Mouse (Mus musculus) limb, embryonic 10.5 days (tissue): ENCODE results near the gene Casp3. TPM values are rescaled to one million over a fixed set of nuclear protein-coding genes. Genes with fewer than 3 reads are reported as not detected.
"Not testable (repeated sequence)": the region's sequence is repeated elsewhere in the genome, so short reads cannot be mapped to it uniquely, and the experiment has no call there.

Experiments used
- DNase-seq: peaks from one replicate; pipeline ENCODE4 v3.0.0-alpha.2; 2017; ENCODE audit warnings: low spot score
- H3K27ac ChIP-seq: fragments of 300-500 bp; sonication (generic); 2 replicates; pipeline ENCODE4 v1.5.1; 2016; ENCODE audit warnings: mild to moderate bottlenecking
- H3K27me3 ChIP-seq: fragments of 300-500 bp; sonication (generic); 2 replicates; pipeline ENCODE4 v1.6.1; 2016; ENCODE audit warnings: low read depth, mild to moderate bottlenecking; ENCODE audit not compliant: poor library complexity, severe bottlenecking
- H3K36me3 ChIP-seq: fragments of 300-500 bp; sonication (generic); 2 replicates; pipeline ENCODE4 v1.6.1; 2016; ENCODE audit warnings: mild to moderate bottlenecking, moderate library complexity
- H3K4me1 ChIP-seq: fragments of 300-500 bp; sonication (generic); 2 replicates; pipeline ENCODE4 v1.6.1; 2016
- H3K4me3 ChIP-seq: fragments of 300-500 bp; sonication (generic); 2 replicates; pipeline ENCODE4 v1.5.1; 2016; ENCODE audit warnings: mild to moderate bottlenecking, moderate library complexity
- H3K9me3 ChIP-seq: fragments of 300-500 bp; sonication (generic); replicated peaks from 2 replicates; pipeline ENCODE4 v1.6.1; 2016; ENCODE audit warnings: mild to moderate bottlenecking
- WGBS: fragments of 180-500 bp; shearing (Covaris S2); methylation state at CpG from one replicate; pipeline ENCODE4 v1.1.7; 2016; 5-methylcytosine and 5-hydroxymethylcytosine counted together
- polyA plus RNA-seq: library from polyadenylated mRNA; unstranded; fragments of >200 nt; fragmentation: Nextera tagmentation; extraction: Ambion mirVana; gene quantifications from 2 replicates; pipeline ENCODE4 v1.2.1, GENCODE M21; 2016

The Casp3 gene
- polyA plus RNA-seq: 128 and 145 TPM in 2 replicates

DNA sequence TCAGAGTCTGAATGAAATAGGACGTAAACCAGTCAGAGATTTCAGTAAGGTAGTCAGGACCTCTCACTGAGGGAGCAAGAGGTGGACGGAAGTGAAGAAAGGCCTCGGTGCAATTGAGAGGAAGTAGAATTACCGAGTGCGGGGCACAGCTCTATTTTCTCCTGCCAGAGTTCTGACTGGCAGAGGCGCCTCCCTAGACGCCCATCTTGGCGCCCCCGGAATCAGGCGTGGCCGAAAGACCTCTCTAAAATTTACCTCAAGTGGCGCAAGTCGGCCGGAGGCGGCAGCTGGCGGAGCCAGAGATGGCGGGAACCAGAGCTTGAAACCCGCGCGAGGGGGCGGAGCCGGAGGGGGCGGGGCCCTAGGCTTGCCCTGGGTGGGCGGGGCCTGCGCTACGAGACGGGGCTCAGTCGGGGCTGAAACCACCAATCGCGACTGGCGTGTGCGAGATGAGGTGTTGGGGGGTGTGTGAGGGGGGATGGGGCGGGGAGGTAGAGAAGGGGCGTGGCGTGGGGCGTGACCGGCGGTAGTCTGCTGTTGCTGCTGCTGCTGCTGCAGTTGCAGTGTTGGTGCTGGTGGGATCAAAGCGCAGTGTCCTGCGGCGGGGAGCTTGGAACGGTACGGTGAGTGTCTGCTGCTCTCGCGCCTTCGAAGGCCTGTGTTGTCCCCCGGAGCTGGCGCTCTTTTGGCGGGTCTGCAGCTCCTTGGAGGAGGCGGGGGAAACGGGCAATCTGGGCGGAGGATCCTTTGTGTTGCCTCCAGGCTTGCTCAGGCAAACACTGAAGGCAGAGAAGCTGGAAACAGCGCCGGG, at the start of gene Casp3, which contains the start of gene Primpol:
Gene Casp3, plus strand, starts transcription at position 413 of the 811 bp plus-strand sequence.
Gene Primpol, minus strand, starts transcription at position 334 of the 811 bp plus-strand sequence.
- WGBS: 2% methylated on average over 54 of the region's 54 CpGs

DNA sequence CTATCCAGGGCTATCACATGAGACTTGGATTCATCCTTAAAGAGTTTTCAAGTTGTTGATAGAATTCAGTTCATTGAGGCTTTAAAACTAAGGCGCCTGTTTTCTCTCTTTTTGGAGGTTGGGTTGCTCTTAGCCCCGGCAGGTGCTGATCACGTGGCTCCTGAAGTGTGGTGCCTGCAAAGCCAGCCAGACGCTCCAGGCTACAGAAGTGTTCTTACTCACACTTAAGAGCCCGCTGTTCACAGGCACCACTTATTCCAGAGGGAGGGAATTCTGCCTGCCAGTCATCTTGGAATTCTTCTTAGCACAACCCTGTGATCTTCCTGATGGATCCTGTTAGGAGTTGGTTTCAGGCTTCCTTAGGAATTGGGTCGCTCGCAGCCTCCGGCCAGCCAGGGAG, 49.1 kb upstream of the Casp3 start:
- no peak overlapping the region for H3K4me3 ChIP-seq
- no peaks in the 10 kb centered on the region for H3K4me1 ChIP-seq
- H3K27ac ChIP-seq: no peak overlapping the region
- no peak for DNase-seq
- peaks cover 62% of the 10 kb centered on the region for H3K36me3 ChIP-seq
- 88% methylated on average over 8 of the region's 8 CpGs for WGBS
- H3K27me3 ChIP-seq: no peaks in the 10 kb centered on the region
- H3K9me3 ChIP-seq: no peaks in the 10 kb centered on the region

More for the DNA sequence above, at the start of gene Casp3, which contains the start of gene Primpol:
- Histone ChIP-seq H3K4me1 (peaks cover 33% of the 10 kb centered on the region), H3K27ac (peak within 1 kb of the TSS; percentile 94), H3K4me3 (peak within 1 kb of the TSS; percentile 77), H3K9me3 (no peaks in the 10 kb centered on the region), H3K27me3 (no peaks in the 10 kb centered on the region), H3K36me3 (peaks cover 7% of the 10 kb centered on the region; the same call in 1 of the 2 replicates)
- DNase-seq: peak; percentile 99

DNA sequence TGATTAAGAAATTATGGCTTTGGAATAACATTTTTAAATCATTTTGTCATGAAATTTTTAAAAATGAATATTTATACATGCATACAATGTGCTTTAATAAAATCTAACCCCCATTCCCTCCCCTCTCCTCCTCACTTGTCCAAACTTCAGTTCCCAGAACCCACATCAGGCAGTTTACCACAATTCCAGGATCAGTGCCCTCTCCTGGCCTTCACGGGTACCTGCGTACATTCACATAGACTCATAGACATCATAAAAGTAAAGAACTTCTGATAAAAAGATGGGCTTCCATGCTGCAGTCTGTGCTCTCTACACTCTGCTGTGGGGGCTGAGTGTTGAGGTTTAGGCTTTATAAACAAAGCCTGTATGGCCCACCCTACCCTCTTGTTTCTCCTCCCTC, 48.1 kb upstream of the Casp3 start:
- H3K4me1 ChIP-seq: no peaks in the 10 kb centered on the region
- H3K36me3 ChIP-seq: peaks cover 62% of the 10 kb centered on the region
- WGBS: 92% methylated on average over 2 of the region's 2 CpGs
- H3K27me3 ChIP-seq: no peaks in the 10 kb centered on the region
- no peak for DNase-seq
- H3K27ac ChIP-seq: no peak overlapping the region
- H3K9me3 ChIP-seq: no peaks in the 10 kb centered on the region
- H3K4me3 ChIP-seq: no peak overlapping the region

DNA sequence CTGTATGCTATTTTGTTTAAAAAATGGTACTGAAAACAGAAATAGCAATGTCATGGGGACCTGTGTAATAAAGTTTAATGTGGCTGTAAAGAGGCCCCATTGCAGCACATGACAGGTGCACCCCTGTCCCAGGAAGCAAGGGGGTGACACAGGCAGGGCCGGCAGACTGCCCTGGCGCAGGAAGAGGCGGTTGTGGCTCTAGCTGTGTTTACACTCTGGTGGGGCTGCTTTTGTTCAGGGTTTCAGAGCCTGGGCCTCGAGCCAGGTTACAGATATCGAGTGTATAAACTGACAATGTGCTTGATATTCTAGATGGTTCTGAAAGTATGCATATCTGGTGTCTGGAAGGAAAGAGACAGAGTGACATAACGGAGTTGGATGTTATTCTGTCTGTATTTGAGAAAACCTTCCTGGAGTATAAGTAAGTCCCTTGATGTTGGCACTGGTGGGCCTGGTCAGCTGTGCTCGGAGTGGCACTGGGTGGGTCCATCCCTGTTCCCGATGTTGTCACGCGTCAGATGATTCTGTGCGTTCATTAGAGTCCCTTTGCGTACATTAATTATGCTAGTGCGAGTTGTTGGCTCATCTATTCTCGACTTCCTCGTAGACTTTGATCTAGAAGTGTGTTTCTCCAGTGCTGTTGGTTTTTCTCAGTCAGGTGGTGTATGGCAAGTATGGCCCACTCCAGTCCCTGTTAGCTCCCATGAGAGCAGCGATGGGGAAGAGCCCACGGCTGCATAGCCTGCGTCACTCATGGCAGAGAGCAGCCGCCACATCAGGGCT, 47.2 kb upstream of the Casp3 start:
- Histone ChIP-seq H3K36me3 (peaks cover 67% of the 10 kb centered on the region), H3K27ac (no peak overlapping the region), H3K27me3 (no peaks in the 10 kb centered on the region), H3K4me1 (no peaks in the 10 kb centered on the region), H3K9me3 (no peaks in the 10 kb centered on the region), H3K4me3 (no peak overlapping the region)
- WGBS: 93% methylated on average over 19 of the region's 19 CpGs
- no peak for DNase-seq

DNA sequence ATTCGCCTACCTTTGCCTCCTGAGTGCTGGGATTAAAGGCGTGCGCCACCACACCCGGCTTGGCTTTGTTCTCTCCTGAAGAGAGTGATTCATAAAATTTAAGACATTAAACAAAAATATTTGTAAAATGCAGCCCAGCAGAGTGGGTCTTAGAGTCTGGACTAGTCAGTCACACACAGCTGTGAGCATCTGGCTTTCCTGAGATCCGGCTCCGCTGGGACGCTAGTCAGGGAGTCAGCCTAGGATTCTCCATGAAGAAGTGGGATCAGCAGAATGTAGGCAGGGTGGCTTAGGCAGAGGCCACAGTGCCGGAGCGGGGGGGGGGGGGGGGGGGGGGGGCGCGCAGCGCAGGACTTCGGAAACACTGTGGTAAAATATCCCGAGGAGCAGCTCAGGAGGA, 46.4 kb upstream of the Casp3 start:
- no peaks in the 10 kb centered on the region for H3K4me1 ChIP-seq
- peaks cover 67% of the 10 kb centered on the region for H3K36me3 ChIP-seq
- DNase-seq: no peak
- H3K27ac ChIP-seq: no peak overlapping the region
- WGBS: 97% methylated on average over 9 of the region's 14 CpGs
- no peak overlapping the region for H3K4me3 ChIP-seq
- H3K9me3 ChIP-seq: no peaks in the 10 kb centered on the region
- no peaks in the 10 kb centered on the region for H3K27me3 ChIP-seq

DNA sequence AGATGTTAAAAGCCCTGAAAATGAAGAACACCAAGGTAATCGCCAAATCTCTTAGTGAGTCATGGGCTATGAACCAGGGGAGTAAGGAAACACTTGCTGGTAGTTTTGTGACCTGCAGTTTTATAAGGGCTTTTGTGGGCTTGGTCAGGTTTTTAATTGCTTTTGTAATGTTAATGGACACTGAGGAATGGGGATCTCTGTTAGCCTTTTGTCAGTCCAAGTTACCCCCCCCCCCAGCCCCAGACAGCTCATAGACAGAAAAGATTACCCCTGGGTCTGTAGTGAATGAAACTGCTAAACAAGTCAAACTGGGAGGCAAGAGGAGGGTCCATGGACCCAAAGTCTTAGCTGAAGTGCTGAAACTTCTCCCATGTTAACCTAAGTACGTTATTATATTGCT, 43.6 kb upstream of the Casp3 start:
- Histone ChIP-seq H3K4me1 (no peaks in the 10 kb centered on the region), H3K27me3 (no peaks in the 10 kb centered on the region), H3K36me3 (peaks cover 81% of the 10 kb centered on the region), H3K4me3 (no peak overlapping the region), H3K27ac (no peak overlapping the region), H3K9me3 (no peaks in the 10 kb centered on the region)
- no peak for DNase-seq
- 92% methylated on average over 2 of the region's 2 CpGs for WGBS

DNA sequence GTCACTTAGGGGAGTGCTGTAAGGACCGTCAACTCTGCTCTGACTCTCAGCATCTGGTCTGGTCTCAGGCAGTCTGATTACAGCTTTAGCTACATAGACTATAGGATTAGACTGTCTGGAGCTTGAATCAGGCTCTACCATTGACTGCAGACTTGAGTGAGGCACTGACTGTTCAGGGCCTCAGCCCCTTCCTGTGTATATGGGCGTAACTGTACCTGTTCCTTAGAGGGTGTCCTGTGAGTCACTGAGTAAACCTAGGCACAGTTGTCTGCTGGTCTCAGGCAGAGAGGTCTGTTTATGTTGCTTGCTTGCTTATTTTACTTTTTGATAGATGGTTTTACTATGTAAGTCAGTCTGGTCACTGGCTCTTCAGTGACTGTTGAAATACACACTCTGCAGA, 43.1 kb upstream of the Casp3 start:
- peaks cover 86% of the 10 kb centered on the region for H3K36me3 ChIP-seq
- no peaks in the 10 kb centered on the region for H3K4me1 ChIP-seq
- DNase-seq: no peak
- no peak overlapping the region for H3K27ac ChIP-seq
- no peaks in the 10 kb centered on the region for H3K9me3 ChIP-seq
- H3K27me3 ChIP-seq: no peaks in the 10 kb centered on the region
- WGBS: 91% methylated on average over 2 of the region's 2 CpGs
- H3K4me3 ChIP-seq: no peak overlapping the region

DNA sequence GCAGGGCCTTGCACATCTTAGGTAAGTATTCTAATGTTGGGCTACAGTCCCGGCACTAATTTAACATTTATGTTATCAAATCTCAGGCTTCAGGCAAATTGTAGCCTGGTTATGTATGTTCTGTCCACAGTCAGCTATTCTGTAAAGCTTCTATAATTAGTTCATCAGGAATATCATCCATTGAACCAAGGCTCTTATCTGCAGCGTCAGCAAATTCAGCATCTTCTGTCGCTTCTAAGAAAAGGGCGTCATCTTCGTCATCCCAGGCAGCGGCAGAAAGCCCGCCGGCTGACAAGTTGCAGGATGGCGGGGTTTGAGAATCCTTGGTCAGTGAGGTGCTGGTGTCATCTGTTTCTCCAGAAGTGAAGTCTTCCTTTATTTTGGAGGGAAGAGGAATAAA, 38.3 kb upstream of the Casp3 start:
- WGBS: 95% methylated on average over 9 of the region's 9 CpGs
- DNase-seq: no peak
- Histone ChIP-seq H3K27ac (no peak overlapping the region), H3K4me3 (no peak overlapping the region), H3K4me1 (no peaks in the 10 kb centered on the region), H3K27me3 (no peaks in the 10 kb centered on the region), H3K36me3 (peaks cover 82% of the 10 kb centered on the region), H3K9me3 (no peaks in the 10 kb centered on the region)

DNA sequence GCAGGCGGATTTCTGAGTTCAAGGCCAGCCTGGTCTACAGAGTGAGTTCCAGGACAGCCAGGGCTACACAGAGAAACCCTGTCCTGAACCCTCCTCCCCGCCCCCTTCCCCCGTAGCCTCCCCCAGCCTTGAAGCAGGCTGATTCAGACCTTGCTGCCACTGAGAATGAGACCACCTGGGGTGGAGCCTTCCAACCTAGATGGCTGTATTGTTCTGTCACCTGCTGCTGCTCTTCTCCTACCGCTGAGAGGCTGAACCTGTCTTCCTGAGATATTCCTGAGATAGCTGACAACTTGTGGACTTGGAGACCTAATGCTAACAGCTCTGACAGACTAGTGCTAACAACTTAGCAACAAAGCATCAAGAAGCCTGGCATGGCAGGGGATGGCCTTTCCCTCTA, 32.8 kb upstream of the Casp3 start:
- not testable (repeated sequence) for H3K27me3 ChIP-seq, H3K4me1 ChIP-seq, H3K27ac ChIP-seq, DNase-seq, H3K9me3 ChIP-seq, H3K4me3 ChIP-seq
- WGBS: 38% methylated on average over 4 of the region's 4 CpGs
- peaks cover 33% of the 10 kb centered on the region for H3K36me3 ChIP-seq

DNA sequence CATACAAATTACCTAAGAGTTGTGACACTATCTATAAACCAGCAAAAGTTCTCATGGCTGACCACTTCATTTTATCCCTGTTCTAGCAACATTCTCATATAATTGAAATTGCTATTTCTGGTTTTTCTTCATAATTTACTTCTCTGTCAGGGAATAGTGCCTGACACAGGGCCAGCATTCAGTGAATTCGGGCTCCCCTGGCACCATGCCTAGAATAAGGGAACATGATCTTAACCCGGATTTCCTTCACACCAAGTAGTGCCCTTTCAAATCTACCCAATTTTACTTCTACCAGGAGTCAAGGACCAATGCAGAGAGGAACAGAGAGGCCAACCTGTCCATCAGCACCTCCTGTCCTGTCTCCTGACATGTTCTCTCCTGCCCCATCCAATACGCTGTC, 31.5 kb upstream of the Casp3 start:
- Histone ChIP-seq H3K9me3 (no peaks in the 10 kb centered on the region), H3K27me3 (no peaks in the 10 kb centered on the region), H3K4me1 (no peaks in the 10 kb centered on the region), H3K4me3 (no peak overlapping the region), H3K27ac (no peak overlapping the region), H3K36me3 (peaks cover 23% of the 10 kb centered on the region)
- WGBS: 94% methylated on average over 3 of the region's 3 CpGs
- DNase-seq: no peak

DNA sequence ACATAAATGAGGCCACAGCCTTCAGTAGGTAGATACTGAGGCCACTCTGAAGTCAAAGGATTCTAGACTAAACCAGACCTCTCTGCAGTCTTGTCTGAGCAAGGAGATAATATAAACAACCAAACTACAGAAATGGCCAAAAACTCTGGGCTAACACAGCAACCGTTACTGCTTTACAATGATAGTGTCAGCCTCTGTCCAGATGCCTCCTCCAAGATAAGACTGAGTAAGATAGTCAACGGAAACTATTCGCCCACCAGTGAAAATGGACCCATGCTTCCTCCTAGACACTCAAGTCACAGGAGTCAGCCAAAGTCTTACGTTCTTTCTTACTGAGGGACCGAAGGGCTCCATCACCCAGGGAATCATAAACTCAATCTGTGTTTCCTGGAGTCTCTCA, 29.2 kb upstream of the Casp3 start:
- Histone ChIP-seq H3K36me3 (peaks cover 5% of the 10 kb centered on the region; the same call in 1 of the 2 replicates), H3K27me3 (no peaks in the 10 kb centered on the region), H3K27ac (no peak overlapping the region), H3K9me3 (no peaks in the 10 kb centered on the region), H3K4me3 (no peak overlapping the region), H3K4me1 (no peaks in the 10 kb centered on the region)
- DNase-seq: no peak
- 90% methylated on average over 5 of the region's 5 CpGs for WGBS

DNA sequence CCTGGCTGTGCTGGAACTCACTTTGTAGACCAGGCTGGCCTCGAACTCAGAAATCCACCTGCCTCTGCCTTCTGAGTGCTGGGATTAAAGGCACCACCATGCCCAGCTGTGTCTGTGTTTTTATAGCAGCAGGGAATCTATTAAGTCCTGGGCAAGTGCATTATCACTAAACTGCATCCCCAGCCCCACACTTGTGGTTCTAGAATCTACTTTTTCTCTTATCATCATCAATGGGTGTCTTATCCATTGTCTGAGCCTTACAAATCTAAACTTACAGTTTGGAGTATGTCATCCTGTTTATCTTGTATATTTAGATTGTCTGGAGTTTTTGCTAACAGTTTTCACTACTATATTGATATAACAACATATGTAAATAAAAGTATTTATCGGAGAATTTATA, 28.4 kb upstream of the Casp3 start:
- no peak for DNase-seq
- Histone ChIP-seq H3K27me3 (no peaks in the 10 kb centered on the region), H3K4me1 (no peaks in the 10 kb centered on the region), H3K4me3 (no peak overlapping the region), H3K27ac (no peak overlapping the region), H3K36me3 (peaks cover 5% of the 10 kb centered on the region; the same call in 1 of the 2 replicates), H3K9me3 (no peaks in the 10 kb centered on the region)
- 97% methylated on average over 2 of the region's 2 CpGs for WGBS

DNA sequence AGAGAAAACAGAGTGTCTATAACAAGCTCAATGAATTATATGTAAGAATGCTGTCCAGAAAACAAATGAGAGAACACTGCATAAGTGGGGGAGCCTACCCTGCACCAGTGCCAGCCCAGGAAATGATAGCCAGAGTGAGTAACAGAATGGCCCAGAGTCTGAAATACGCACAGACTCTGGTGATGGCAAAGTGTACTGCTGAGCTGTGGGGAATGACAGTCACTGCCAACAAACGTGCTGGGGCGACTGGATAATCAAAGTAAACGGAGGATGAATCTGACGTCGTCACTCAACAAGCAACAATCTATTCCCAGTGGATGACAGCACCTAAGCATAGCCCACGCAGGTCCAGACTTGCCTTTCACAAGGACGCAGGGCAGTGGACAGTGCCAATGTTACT, 24.0 kb upstream of the Casp3 start:
- no peaks in the 10 kb centered on the region for H3K9me3 ChIP-seq
- no peak overlapping the region for H3K27ac ChIP-seq
- no peaks in the 10 kb centered on the region for H3K4me1 ChIP-seq
- no peak overlapping the region for H3K4me3 ChIP-seq
- no peak for DNase-seq
- 87% methylated on average over 8 of the region's 8 CpGs for WGBS
- H3K36me3 ChIP-seq: peaks cover 10% of the 10 kb centered on the region; the same call in 1 of the 2 replicates
- H3K27me3 ChIP-seq: no peaks in the 10 kb centered on the region
